Mouse (Mus musculus) bone marrow, adult 2 months (tissue): ENCODE results near the gene Ccr10. TPM values are rescaled to one million over a fixed set of nuclear protein-coding genes. Genes with fewer than 3 reads are reported as not detected.

Source experiments
- H3K27ac ChIP-seq: fragments of 200-500 bp; 2 replicates; pipeline ENCODE4 v1.5.1; 2012; ENCODE audit warnings: low read depth, mild to moderate bottlenecking, control low read depth, inconsistent platforms, low read length; ENCODE audit not compliant: control insufficient read depth, poor library complexity, insufficient read depth
- H3K4me1 ChIP-seq: fragments of 200-500 bp; 2 replicates; pipeline ENCODE4 v1.6.1; 2011; ENCODE audit warnings: low read length; ENCODE audit not compliant: control insufficient read depth, insufficient read depth
- H3K4me3 ChIP-seq: fragments of 200-500 bp; replicated peaks from 2 replicates; pipeline ENCODE3; 2011; ENCODE audit warnings: mild to moderate bottlenecking, low read depth, low read length, control low read depth; ENCODE audit not compliant: control insufficient read depth
- CTCF ChIP-seq: fragments of 200-500 bp; IDR thresholded peaks from 2 replicates; pipeline ENCODE4 v1.5.1; 2011; ENCODE audit warnings: low read length, control low read depth; ENCODE audit not compliant: control insufficient read depth, insufficient read depth
- POLR2A ChIP-seq: fragments of 200-500 bp; IDR thresholded peaks from 2 replicates; pipeline ENCODE4 v1.6.1; 2011; ENCODE audit warnings: low read depth, mild to moderate bottlenecking, control low read depth, low read length, borderline replicate concordance; ENCODE audit not compliant: control insufficient read depth
- WGBS: fragments of 180-500 bp; shearing (Covaris S2); methylation state at CpG from one replicate; pipeline ENCODE4 v1.1.7; 2018; 5-methylcytosine and 5-hydroxymethylcytosine counted together
- polyA plus RNA-seq: library from polyadenylated mRNA; stranded (reverse); fragments of >200 nt; gene quantifications from 2 replicates; pipeline ENCODE4 v1.2.4, GENCODE M21; 2011; ENCODE audit warnings: low replicate concordance; ENCODE audit not compliant: missing spikeins, insufficient read depth, insufficient read length

Ccr10 gene
- not detected in 2 replicates for polyA plus RNA-seq

DNA sequence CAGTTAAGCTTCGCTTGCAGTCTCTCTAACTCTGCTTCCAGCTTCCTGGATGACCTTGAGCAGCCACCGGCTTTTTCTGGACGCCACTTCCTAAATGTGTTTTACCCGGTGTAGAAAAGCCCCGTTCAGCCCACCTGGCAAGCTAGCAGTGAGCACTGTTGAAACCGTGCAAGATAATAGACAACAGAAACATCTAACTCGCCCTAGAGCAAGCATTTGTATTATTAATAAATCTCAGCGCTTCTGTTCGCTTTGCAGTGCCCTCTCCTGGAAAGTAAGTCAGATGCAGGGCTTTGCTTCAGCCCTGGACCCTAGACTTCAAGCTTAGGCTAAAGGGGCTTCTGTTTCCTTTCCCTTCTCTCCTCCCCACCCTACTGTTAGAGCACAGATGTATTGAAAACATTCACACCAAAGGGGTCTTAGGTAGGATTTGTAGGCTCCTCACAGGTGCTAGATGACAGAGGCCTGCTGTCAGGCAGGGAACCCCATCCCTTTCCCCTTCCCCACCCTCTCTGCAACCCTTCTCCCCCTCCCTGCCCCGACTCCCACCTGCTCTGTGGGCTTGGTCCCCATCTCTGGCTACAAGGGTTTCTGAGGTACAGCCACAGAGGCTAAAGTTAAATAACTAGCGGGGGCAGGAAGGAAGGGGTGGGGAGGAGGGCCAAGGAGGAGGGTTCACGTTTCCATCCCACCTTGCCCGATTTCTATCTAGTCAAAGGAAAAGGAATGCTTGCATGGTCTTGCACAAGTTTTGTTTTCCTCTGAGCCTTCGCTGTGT, at the start of gene Ccr10:
Ccr10 (minus strand) TSS at position 593 of the 778 bp plus-strand sequence.
- 14% methylated on average over 14 of the region's 14 CpGs for WGBS
- TF ChIP-seq CTCF (no peak), POLR2A (no peak)
- Histone ChIP-seq H3K27ac (no peak within 1 kb of the TSS), H3K4me1 (peaks cover 2% of the 10 kb centered on the region; the same call in 1 of the 2 replicates), H3K4me3 (no peak within 1 kb of the TSS)

DNA sequence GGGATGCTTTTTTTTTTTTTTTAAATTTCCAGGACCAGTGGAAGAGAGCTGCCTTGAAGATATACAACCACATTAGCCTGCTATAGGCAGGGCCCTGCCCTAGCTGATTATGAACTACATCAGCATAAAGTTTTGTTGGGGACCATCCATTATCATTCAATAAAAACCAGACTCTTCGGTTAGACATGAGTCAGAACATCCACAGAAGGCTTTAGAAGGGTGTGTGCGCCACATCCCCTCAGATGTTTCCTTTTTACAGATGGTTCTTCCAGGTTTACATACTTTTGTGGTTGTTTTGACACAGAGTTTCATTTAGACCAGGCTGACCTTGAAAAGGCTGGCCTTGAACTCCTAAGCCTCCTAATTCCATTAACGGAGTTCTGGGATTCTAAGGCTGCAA, 49.1 kb upstream of the Ccr10 start:
- no peaks in the 10 kb centered on the region; the same call in 1 of the 2 replicates for H3K4me1 ChIP-seq
- no peak overlapping the region for H3K4me3 ChIP-seq
- TF ChIP-seq POLR2A (no peak), CTCF (no peak)
- 55% methylated on average over 3 of the region's 3 CpGs for WGBS
- H3K27ac ChIP-seq = no peak overlapping the region

DNA sequence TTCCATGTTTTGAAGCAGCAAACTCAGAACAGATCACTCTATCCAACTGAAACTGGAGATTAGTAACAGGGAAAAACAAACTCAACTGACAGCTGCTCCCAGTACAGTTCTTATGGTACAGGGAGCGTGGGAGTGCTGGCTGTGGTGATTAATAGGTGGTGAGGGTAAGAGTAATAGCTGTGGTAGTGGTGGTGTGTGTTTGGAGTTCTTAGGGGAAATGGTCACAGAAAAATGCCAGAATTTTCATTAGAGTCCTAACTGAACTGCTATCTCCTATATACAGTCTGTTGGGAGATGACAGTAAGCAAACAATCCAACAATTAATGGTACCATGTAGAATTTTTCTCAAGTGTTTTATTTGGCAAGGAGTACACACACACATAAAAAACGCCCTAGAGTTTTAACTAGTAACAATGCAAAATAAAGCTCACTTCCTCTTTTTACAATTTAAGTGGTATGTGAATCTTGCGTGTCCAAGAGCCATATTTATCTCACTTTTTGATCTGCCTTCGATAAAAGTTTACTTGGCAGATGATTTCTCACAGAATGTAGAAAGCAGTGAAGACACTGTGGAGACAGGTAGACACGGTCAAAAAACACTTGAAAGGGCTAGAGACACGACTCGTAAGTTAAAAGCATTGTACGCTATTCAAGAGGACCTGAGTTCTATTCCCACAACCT, 46.2 kb upstream of the Ccr10 start:
- no peak for TF ChIP-seq POLR2A
- TF ChIP-seq CTCF = no peak
- H3K4me1 ChIP-seq = no peaks in the 10 kb centered on the region; the same call in 1 of the 2 replicates
- no peak overlapping the region for H3K27ac ChIP-seq
- WGBS = 43% methylated on average over 8 of the region's 8 CpGs
- no peak overlapping the region for H3K4me3 ChIP-seq

DNA sequence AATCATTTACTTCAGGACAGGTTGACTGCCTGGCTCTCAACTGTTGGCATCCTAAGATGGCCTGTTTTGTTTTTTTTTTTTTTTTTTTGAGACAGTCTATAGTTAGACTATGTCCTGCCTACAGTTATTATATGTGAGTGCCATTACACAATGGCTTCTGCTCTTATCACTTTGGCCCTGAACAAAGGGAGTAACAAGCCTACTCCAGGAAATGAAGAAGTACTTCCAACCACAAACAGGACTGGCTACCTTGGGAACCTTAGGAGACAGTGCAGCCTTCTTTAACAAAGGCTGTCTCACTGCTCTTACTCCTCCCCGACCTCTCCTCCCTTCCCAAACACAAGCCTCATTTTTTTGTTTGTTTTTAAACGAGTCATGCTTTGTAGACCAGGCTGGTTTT, 45.6 kb upstream of the Ccr10 start:
- TF ChIP-seq CTCF (no peak), POLR2A (no peak)
- H3K27ac ChIP-seq = no peak overlapping the region
- WGBS = 53% methylated on average over 2 of the region's 2 CpGs

DNA sequence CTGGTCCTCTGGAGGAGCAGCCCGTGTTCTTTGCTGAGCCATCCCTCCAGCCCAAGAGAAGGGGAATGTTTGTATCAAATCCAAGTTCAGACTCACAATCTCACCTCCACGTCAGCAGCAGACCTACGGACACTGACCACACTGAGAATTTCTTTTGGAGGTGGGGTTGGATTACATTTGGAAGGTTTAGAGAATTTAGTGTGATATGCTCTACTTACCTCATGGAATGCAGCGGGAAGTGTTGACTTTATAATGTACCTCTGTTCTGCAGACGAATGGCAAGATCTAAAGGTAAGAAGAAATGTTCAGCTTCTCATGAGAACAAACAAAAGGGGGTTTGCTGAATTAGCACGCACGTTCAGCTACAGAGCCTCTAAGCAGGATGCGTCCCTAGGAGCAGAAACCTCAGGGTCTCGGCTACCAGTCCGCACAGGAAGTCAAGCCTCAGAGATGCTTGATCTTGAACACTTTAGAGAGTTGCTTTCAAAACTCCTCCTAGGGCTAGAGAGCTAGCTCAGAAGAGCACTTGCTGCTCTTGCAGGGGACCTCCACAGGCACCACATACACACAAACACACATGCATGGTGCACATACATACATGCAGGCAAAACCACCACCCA, 43.3 kb upstream of the Ccr10 start:
- Histone ChIP-seq H3K4me3 (no peak overlapping the region), H3K4me1 (no peaks in the 10 kb centered on the region), H3K27ac (no peak overlapping the region)
- whole genome bisulfite sequencing = 80% methylated on average over 10 of the region's 10 CpGs
- TF ChIP-seq POLR2A = no peak
- no peak for TF ChIP-seq CTCF

More for the DNA sequence above, 45.6 kb upstream of the Ccr10 start:
- Histone ChIP-seq H3K4me3 (no peak overlapping the region), H3K4me1 (no peaks in the 10 kb centered on the region; the same call in 1 of the 2 replicates)

DNA sequence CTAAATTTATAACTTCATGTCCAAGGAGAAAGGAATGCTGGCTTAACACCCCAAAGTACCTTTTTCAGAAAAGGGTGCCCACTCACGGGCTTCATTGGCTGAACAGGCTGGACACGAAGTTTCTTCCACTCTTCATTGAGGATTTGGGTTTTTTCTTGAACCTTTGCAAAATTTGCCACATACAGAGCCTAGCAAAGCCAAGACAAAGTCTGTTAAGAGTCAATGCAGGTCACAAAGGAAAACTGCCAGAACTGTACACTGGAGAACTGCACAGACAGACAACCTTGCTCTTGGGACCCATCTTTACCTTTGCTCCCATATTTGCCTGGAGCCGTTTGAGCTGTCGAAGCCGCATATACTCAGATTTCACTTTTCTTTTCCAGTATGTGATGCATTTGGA, 41.7 kb upstream of the Ccr10 start:
- TF ChIP-seq POLR2A (no peak), CTCF (no peak)
- Histone ChIP-seq H3K4me1 (no peaks in the 10 kb centered on the region), H3K4me3 (no peak overlapping the region), H3K27ac (no peak overlapping the region)
- WGBS = 89% methylated on average over 5 of the region's 5 CpGs

DNA sequence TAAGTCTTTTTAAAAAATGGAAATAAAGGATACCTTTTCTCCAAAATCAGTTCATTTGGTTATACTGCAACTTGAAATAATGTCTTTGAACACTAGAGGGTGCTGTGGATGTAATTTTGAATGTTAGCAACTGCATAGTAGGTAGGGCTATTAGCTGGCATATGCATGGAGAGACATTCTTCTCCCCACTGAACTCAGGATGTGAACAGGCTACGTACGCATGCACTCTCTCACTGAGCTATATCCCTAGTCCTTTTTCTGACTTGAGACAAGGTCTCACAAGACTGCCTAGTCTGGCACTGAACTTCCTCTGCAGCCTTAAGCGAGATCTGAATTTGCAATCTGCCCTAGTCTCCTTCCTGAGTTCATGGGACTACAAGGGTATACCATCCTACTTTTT, 36.7 kb upstream of the Ccr10 start:
- WGBS = 48% methylated on average over 3 of the region's 3 CpGs
- no peak for TF ChIP-seq CTCF
- no peak for TF ChIP-seq POLR2A

DNA sequence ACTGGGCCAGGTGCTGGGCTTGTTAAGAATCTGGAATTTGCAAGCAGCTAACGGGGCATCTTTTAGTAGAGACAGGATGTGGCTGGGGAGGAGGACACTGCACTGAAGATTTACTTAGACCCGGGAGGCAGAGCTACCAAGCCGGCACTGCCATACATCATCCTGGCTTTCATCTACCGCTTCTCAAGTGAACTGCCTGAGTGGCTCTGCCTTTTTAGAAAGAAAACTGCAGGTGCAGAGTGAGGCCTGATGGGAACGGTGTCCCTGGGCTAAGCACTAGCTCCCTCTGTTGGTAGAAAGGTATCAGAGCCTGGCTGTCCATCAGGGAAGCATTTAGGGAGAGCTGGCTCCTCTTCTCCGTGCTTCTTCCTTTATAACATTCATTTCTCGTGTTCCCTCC, 25.7 kb upstream of the Ccr10 start:
- WGBS = 47% methylated on average over 7 of the region's 7 CpGs
- Histone ChIP-seq H3K4me3 (no peak overlapping the region), H3K4me1 (no peaks in the 10 kb centered on the region), H3K27ac (no peak overlapping the region)
- TF ChIP-seq POLR2A (no peak), CTCF (peak; percentile 79)

More for the DNA sequence above, 36.7 kb upstream of the Ccr10 start:
- H3K4me1 ChIP-seq = no peaks in the 10 kb centered on the region
- H3K27ac ChIP-seq = no peak overlapping the region
- H3K4me3 ChIP-seq = no peak overlapping the region
